Mouse (Mus musculus) CH12.LX (cell line): ENCODE results near the gene Baiap3. TPM values are rescaled to one million over a fixed set of nuclear protein-coding genes. Genes with fewer than 3 reads are reported as not detected.

Source experiments
- DNase-seq: peaks from one replicate; pipeline ENCODE4 v3.0.0-alpha.2; 2013; ENCODE audit errors: extremely low read depth
- H3K27ac ChIP-seq: 2 replicates; pipeline ENCODE4 v1.5.1; 2012; ENCODE audit warnings: low read depth, mild to moderate bottlenecking, control low read depth, moderate library complexity; ENCODE audit not compliant: insufficient read depth
- H3K27me3 ChIP-seq: replicated peaks from 2 replicates; pipeline ENCODE3; 2012; ENCODE audit warnings: inconsistent platforms
- H3K36me3 ChIP-seq, 2 experiments: replicated peaks in 1 of 2; 2 replicates each; pipeline versions ENCODE3 to v1.6.1; 2012; ENCODE audit warnings: inconsistent platforms in 1 of 2, low read length in 1 of 2, mild to moderate bottlenecking in 1 of 2, mixed read lengths in 1 of 2, moderate library complexity in 1 of 2; ENCODE audit not compliant: control insufficient read depth in 1 of 2, insufficient read depth in 1 of 2
- H3K4me1 ChIP-seq, 2 experiments: 2 replicates each; pipeline ENCODE4 v1.6.1; 2012; ENCODE audit warnings: inconsistent platforms in 1 of 2, moderate library complexity in 1 of 2; ENCODE audit not compliant: insufficient read depth in 2 of 2, control insufficient read depth in 1 of 2
- H3K4me2 ChIP-seq: 2 replicates; pipeline ENCODE4 v1.6.1; 2012; ENCODE audit warnings: low read depth, mild to moderate bottlenecking, control low read depth; ENCODE audit not compliant: poor library complexity, insufficient read depth, severe bottlenecking
- H3K4me3 ChIP-seq, 3 experiments: fragments of 150-350 bp in 1 of 3; sonication (generic) in 1 of 3; replicated peaks in 1 of 3; 2 replicates each; pipeline versions ENCODE3 to v1.5.1; 2011 to 2012; ENCODE audit warnings: low read depth in 2 of 3, low read length in 2 of 3, mild to moderate bottlenecking in 2 of 3, moderate library complexity in 2 of 3, control low read depth in 1 of 3, improper control_type of control experiment in 1 of 3, inconsistent platforms in 1 of 3, mixed read lengths in 1 of 3; ENCODE audit not compliant: poor library complexity in 1 of 3
- H3K79me2 ChIP-seq: replicated peaks from 2 replicates; pipeline ENCODE4 v1.6.1; 2012; ENCODE audit warnings: mild to moderate bottlenecking, moderate library complexity; ENCODE audit not compliant: control insufficient read depth, poor library complexity, insufficient read depth, severe bottlenecking; ENCODE audit errors: extremely low read depth
- H3K9ac ChIP-seq: 2 replicates; pipeline ENCODE4 v1.6.1; 2012; ENCODE audit warnings: low read depth, mild to moderate bottlenecking, control low read depth, moderate library complexity; ENCODE audit not compliant: insufficient read depth
- H3K9me3 ChIP-seq: replicated peaks from 2 replicates; pipeline ENCODE3; 2012; ENCODE audit warnings: low read length, inconsistent platforms, mixed read lengths
- BHLHE40 ChIP-seq: IDR thresholded peaks from 2 replicates; pipeline ENCODE4 v1.6.1; 2011; ENCODE audit warnings: mild to moderate bottlenecking, low read depth, low read length, improper control_type of control experiment
- CHD1 ChIP-seq: IDR thresholded peaks from 2 replicates; pipeline ENCODE4 v1.6.1; 2012; ENCODE audit warnings: low read depth, low read length, improper control_type of control experiment, inconsistent platforms
- CTCF ChIP-seq, 2 experiments: IDR thresholded peaks in 1 of 2; conservative IDR thresholded peaks in 1 of 2; 2 replicates each; pipeline ENCODE4 v1.5.1; 2011 to 2012; ENCODE audit warnings: low read depth in 2 of 2, low read length in 2 of 2, improper control_type of control experiment in 1 of 2, inconsistent platforms in 1 of 2, mild to moderate bottlenecking in 1 of 2, moderate library complexity in 1 of 2
- E2F4 ChIP-seq: IDR thresholded peaks from 2 replicates; pipeline ENCODE4 v1.6.1; 2011; ENCODE audit warnings: low read depth, low read length, improper control_type of control experiment; ENCODE audit not compliant: insufficient replicate concordance
- ELF1 ChIP-seq: IDR thresholded peaks from 2 replicates; pipeline ENCODE4 v1.6.1; 2014; ENCODE audit warnings: low read depth, mild to moderate bottlenecking, inconsistent platforms, low read length, improper control_type of control experiment
- EP300 ChIP-seq: IDR thresholded peaks from 2 replicates; pipeline ENCODE4 v1.6.1; 2011; ENCODE audit warnings: low read length, improper control_type of control experiment
- GABPA ChIP-seq: IDR thresholded peaks from 2 replicates; pipeline ENCODE4 v1.6.1; 2012; ENCODE audit warnings: low read depth, low read length, improper control_type of control experiment, inconsistent platforms; ENCODE audit not compliant: insufficient replicate concordance
- IRF4 ChIP-seq: IDR thresholded peaks from 2 replicates; pipeline ENCODE4 v1.6.1; 2014; ENCODE audit warnings: low read depth, mild to moderate bottlenecking, inconsistent platforms, low read length, improper control_type of control experiment
- JUND ChIP-seq: conservative IDR thresholded peaks from 2 replicates; pipeline ENCODE4 v1.6.1; 2011; ENCODE audit warnings: low read depth, low read length, improper control_type of control experiment
- KAT2A ChIP-seq: IDR thresholded peaks from 2 replicates; pipeline ENCODE4 v1.6.1; 2012; ENCODE audit warnings: low read length, improper control_type of control experiment, inconsistent platforms; ENCODE audit not compliant: insufficient replicate concordance
- MAFK ChIP-seq: IDR thresholded peaks from 2 replicates; pipeline ENCODE4 v1.6.1; 2011; ENCODE audit warnings: low read length, improper control_type of control experiment; ENCODE audit not compliant: insufficient replicate concordance
- MAX ChIP-seq: IDR thresholded peaks from 2 replicates; pipeline ENCODE4 v1.6.1; 2011; ENCODE audit warnings: low read length, improper control_type of control experiment
- MAZ ChIP-seq: IDR thresholded peaks from 2 replicates; pipeline ENCODE4 v1.6.1; 2012; ENCODE audit warnings: low read depth, mild to moderate bottlenecking, inconsistent platforms, low read length, improper control_type of control experiment, moderate library complexity
- MXI1 ChIP-seq: IDR thresholded peaks from 2 replicates; pipeline ENCODE4 v1.6.1; 2011; ENCODE audit warnings: mild to moderate bottlenecking, low read depth, low read length, improper control_type of control experiment
- MYC ChIP-seq: IDR thresholded peaks from 2 replicates; pipeline ENCODE4 v1.6.1; 2011; ENCODE audit warnings: low read depth, mild to moderate bottlenecking, improper control_type of control experiment, low read length
- NELFE ChIP-seq: IDR thresholded peaks from 2 replicates; pipeline ENCODE4 v1.6.1; 2011; ENCODE audit warnings: low read depth, low read length, improper control_type of control experiment
- NRF1 ChIP-seq: IDR thresholded peaks from 2 replicates; pipeline ENCODE4 v1.6.1; 2014; ENCODE audit warnings: low read depth, mild to moderate bottlenecking, inconsistent platforms, low read length, improper control_type of control experiment, moderate library complexity
- POLR2A ChIP-seq: IDR thresholded peaks from 2 replicates; pipeline ENCODE4 v1.6.1; 2011; ENCODE audit warnings: low read depth, mild to moderate bottlenecking, improper control_type of control experiment, low read length
- RAD21 ChIP-seq: IDR thresholded peaks from 2 replicates; pipeline ENCODE4 v1.6.1; 2011; ENCODE audit warnings: low read depth, mild to moderate bottlenecking, low read length, improper control_type of control experiment, moderate library complexity
- SIN3A ChIP-seq: IDR thresholded peaks from 2 replicates; pipeline ENCODE4 v1.6.1; 2012; ENCODE audit warnings: low read length, improper control_type of control experiment, inconsistent platforms
- SMC3 ChIP-seq: IDR thresholded peaks from 2 replicates; pipeline ENCODE4 v1.6.1; 2011; ENCODE audit warnings: low read depth, low read length, improper control_type of control experiment
- TCF12 ChIP-seq: IDR thresholded peaks from 2 replicates; pipeline ENCODE4 v1.6.1; 2014; ENCODE audit warnings: low read depth, mild to moderate bottlenecking, inconsistent platforms, low read length, improper control_type of control experiment
- USF1 ChIP-seq: IDR thresholded peaks from 2 replicates; pipeline ENCODE4 v1.6.1; 2014; ENCODE audit warnings: low read depth, mild to moderate bottlenecking, inconsistent platforms, low read length, improper control_type of control experiment
- ZC3H11A ChIP-seq: IDR thresholded peaks from 2 replicates; pipeline ENCODE4 v1.6.1; 2012; ENCODE audit warnings: low read depth, mild to moderate bottlenecking, inconsistent platforms, low read length, improper control_type of control experiment
- ZMIZ1 ChIP-seq: IDR thresholded peaks from 2 replicates; pipeline ENCODE4 v1.6.1; 2012; ENCODE audit warnings: low read depth, mild to moderate bottlenecking, inconsistent platforms, low read length, improper control_type of control experiment
- dilution Hi-C: fragments of 300-500 bp; cut with MboI; formaldehyde crosslinking; loops from 2 replicates; pipeline ENCODE4 v1.14.3; 2020; ENCODE audit warnings: low sequenced_read_pairs; ENCODE audit not compliant: extremely low pct_unique_long_range_greater_than_20kb, extremely low pct_ligation_motif_present
- in situ Hi-C: fragments of 300-500 bp; cut with MboI; formaldehyde crosslinking; loops from 3 replicates; pipeline ENCODE4 v1.14.3; 2019; ENCODE audit warnings: low sequenced_read_pairs, low pct_ligation_motif_present, low pct_unique_long_range_greater_than_20kb, mixed read lengths
- polyA plus RNA-seq: library from polyadenylated mRNA; unstranded; fragments of >175 nt; gene quantifications from 2 replicates; pipeline ENCODE4 v1.2.1, GENCODE M21; 2012; ENCODE audit warnings: low read depth; ENCODE audit not compliant: insufficient read length
- total RNA-seq, 2 experiments: library from RNA; depleted of rRNA; stranded (reverse); fragments of 300-350 nt in 1 of 2; fragments of >200 nt in 1 of 2; gene quantifications; 2 replicates each; pipeline ENCODE4 v1.2.3; 2012 to 2014

The Baiap3 gene
- total and polyA plus RNA-seq, 3 experiments = 0.19 to 0.21 TPM; not detected in 1

DNA sequence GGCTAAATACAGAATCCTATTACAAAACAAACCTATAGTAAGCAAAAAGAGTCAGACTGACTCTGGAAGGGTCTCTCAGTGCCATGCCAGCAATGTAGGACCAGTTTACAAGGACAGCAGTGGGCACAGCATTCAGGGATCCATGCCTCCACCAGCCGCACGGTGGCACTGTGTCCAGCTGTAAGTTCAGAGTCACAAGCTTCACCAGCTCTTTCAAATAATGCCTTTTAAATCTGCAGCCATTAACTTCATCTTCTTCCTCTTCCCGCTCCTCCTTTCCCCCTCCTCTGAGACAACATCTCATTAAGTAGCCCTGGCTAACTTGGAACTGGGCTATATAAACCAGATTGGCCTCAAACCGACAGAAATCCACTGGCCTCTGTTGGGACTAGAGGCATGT lies 32.7 kb upstream of the Baiap3 start:
- Histone ChIP-seq H3K9me3 (peaks cover 3% of the 10 kb centered on the region), H3K4me3 (no peak overlapping the region), H3K4me2 (no peak overlapping the region), H3K27me3 (peaks cover 38% of the 10 kb centered on the region), H3K4me1 (no peaks in the 10 kb centered on the region), H3K36me3 (no peaks in the 10 kb centered on the region), H3K9ac (no peak overlapping the region), H3K79me2 (no peaks in the 10 kb centered on the region), H3K27ac (no peak overlapping the region)
- in situ Hi-C loops (no loop called here), dilution Hi-C loops (no loop called here)
- TF ChIP-seq MYC = no peak
- peak; percentile 72 for TF ChIP-seq SMC3
- TF ChIP-seq CTCF (conservative IDR thresholded peaks at IDR 0.05 in 1 of 2, IDR thresholded peaks at IDR 0.05 in 1 of 2; ENCODE audit: low read depth in 2 of 2, low read length in 2 of 2) = peak; percentile 67 to 81
- TF ChIP-seq RAD21 = peak; percentile 55
- no peak for TF ChIP-seq NELFE
- peak; percentile 47 for DNase-seq

DNA sequence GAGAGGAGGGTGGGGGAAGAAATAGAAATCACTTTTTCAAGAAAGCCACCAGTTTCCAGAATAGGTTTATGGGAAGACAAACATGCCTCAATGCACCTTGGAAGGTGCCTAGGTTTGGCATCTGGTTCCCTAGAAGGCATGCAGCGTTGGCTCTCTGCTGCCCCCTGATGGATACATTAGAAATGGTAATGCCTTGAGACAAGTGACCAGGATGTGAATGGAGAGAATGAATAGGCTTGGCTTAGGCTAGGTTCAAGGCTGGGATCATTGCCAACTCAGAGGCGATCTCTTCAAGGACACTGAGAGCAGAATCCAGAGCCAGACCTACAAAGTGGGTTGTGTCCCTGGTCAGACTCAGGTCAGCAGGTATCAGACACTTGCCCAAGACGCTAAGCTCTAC lies 28.9 kb upstream of the Baiap3 start:
- no peak overlapping the region for H3K27ac ChIP-seq
- in situ Hi-C loops = no loop called here
- H3K27me3 ChIP-seq = peaks cover 7% of the 10 kb centered on the region
- H3K4me3 ChIP-seq = no peak overlapping the region
- peaks cover 3% of the 10 kb centered on the region for H3K9me3 ChIP-seq
- H3K79me2 ChIP-seq = no peaks in the 10 kb centered on the region
- no peak overlapping the region for H3K4me2 ChIP-seq
- dilution Hi-C loops = no loop called here
- H3K36me3 ChIP-seq = no peaks in the 10 kb centered on the region
- TF ChIP-seq ZC3H11A = 0 out of 2 replicates have a peak, but pooled peaks have one; percentile 12
- TF ChIP-seq NELFE = 0 out of 2 replicates have a peak, but pooled peaks have one; percentile 25
- TF ChIP-seq EP300 = no peak
- TF ChIP-seq BHLHE40 = 0 out of 2 replicates have a peak, but pooled peaks have one; percentile 17
- no peak for TF ChIP-seq KAT2A
- peak; percentile 13; the same call in 1 of the 2 replicates for TF ChIP-seq NRF1
- peak; percentile 94 to 95 for TF ChIP-seq CTCF (conservative IDR thresholded peaks at IDR 0.05 in 1 of 2, IDR thresholded peaks at IDR 0.05 in 1 of 2; ENCODE audit: low read depth in 2 of 2, low read length in 2 of 2)
- TF ChIP-seq TCF12 = no peak
- TF ChIP-seq RAD21 = peak; percentile 90
- 0 out of 2 replicates have a peak, but pooled peaks have one; percentile 37 for TF ChIP-seq MAZ
- peak; percentile 84 for TF ChIP-seq SMC3
- no peak for TF ChIP-seq SIN3A
- peak; percentile 81 for DNase-seq
- no peak overlapping the region for H3K9ac ChIP-seq
- H3K4me1 ChIP-seq = no peaks in the 10 kb centered on the region

DNA sequence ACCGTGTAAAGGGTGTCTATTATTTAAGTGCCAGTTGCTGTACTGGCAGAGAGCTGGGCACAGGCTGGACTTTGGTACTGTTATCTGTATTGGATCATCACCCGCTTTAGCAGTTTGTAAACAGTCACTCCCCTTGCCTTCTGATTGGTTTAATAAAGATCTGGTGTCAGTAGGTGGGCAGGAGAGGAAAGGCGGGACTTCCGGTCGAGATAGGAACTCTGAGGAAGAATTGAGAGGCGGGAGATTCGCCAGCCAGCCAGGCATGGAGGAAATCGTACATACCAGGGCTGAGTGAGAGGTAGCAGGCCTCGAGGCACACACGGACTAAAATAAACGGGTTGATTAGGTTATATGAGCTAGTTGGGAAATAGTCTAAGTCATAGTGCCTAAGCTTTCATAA lies 26.0 kb upstream of the Baiap3 start:
- Histone ChIP-seq H3K27ac (no peak overlapping the region), H3K4me2 (no peak overlapping the region), H3K9me3 (peaks cover 3% of the 10 kb centered on the region), H3K9ac (no peak overlapping the region), H3K79me2 (no peaks in the 10 kb centered on the region), H3K36me3 (no peaks in the 10 kb centered on the region), H3K27me3 (peaks cover 22% of the 10 kb centered on the region), H3K4me3 (no peak overlapping the region), H3K4me1 (no peaks in the 10 kb centered on the region)
- dilution Hi-C loops = no loop called here
- in situ Hi-C loops = no loop called here
- DNase-seq = peak; percentile 71
- no peak for TF ChIP-seq MXI1
- TF ChIP-seq E2F4 = no peak
- no peak for TF ChIP-seq EP300
- no peak for TF ChIP-seq NRF1
- TF ChIP-seq ZC3H11A = no peak
- no peak for TF ChIP-seq BHLHE40
- no peak for TF ChIP-seq MAZ
- TF ChIP-seq IRF4 = no peak
- no peak for TF ChIP-seq ZMIZ1
- no peak for TF ChIP-seq CTCF (conservative IDR thresholded peaks at IDR 0.05 in 1 of 2, IDR thresholded peaks at IDR 0.05 in 1 of 2; ENCODE audit: low read depth in 2 of 2, low read length in 2 of 2)
- TF ChIP-seq CHD1 = no peak
- no peak for TF ChIP-seq MAFK
- no peak for TF ChIP-seq JUND
- no peak for TF ChIP-seq SMC3
- no peak for TF ChIP-seq GABPA
- peak; percentile 71 for TF ChIP-seq MAX
- peak; percentile 53; the same call in 1 of the 2 replicates for TF ChIP-seq POLR2A
- no peak for TF ChIP-seq USF1
- TF ChIP-seq ELF1 = peak; percentile 50; the same call in 1 of the 2 replicates
- TF ChIP-seq MYC = no peak
